Mouse (Mus musculus) heart, adult 8-10 months (tissue): ENCODE results near the gene Tnr. TPM values are rescaled to one million over a fixed set of nuclear protein-coding genes. Genes with fewer than 3 reads are reported as not detected.

ENCODE experiments used
- DNase-seq: peaks from one replicate; pipeline ENCODE4 v3.0.0; 2022; ENCODE audit warnings: low spot score
- total RNA-seq, 4 experiments: library from RNA; stranded (reverse); gene quantifications; 2 replicates each; pipeline ENCODE4 v1.2.4; 2022

Gene Tnr
- total RNA-seq, 4 experiments from 2014 or later = 0.03 to 0.25 (median 0.10) TPM

DNA sequence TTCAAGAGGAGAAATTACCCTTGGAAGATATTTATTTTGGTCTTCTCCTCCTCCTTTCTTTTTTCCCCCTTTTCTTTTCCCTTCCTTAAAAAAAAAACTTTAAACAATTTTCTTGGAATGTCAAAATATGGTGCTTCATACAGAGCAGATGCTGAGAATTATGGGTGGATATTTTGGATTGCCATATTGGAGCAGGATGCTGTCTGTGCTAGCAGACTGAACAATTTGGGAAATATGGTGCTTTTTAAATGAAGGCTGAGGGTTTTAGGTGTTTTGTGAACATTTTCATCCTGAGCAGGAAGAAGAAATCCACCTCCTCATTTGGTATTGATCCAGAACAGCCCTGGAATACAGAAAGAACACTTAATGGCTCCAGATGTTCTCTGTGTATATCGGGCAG, 41.6 kb downstream of the Tnr start:
- DNase-seq = no peak

DNA sequence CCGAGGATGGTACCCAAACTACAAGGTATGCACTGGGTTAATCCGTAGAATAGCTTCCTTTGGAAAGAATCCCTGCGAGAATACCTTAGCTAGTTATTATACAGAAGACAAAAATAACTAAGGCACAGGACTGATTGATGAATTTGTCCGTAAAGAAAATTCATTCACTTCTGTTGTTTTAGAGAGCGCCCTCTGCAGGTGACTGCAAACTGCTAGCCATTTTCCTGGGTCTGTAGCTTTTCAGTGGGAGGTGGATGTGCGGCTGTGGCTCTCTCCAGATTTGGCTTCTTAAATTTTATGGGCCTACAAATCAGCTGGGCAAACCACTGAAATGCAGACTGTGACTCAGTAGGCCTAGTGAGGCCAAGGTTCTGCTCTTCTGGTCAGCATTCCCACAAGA, 42.5 kb downstream of the Tnr start:
- no peak for DNase-seq

DNA sequence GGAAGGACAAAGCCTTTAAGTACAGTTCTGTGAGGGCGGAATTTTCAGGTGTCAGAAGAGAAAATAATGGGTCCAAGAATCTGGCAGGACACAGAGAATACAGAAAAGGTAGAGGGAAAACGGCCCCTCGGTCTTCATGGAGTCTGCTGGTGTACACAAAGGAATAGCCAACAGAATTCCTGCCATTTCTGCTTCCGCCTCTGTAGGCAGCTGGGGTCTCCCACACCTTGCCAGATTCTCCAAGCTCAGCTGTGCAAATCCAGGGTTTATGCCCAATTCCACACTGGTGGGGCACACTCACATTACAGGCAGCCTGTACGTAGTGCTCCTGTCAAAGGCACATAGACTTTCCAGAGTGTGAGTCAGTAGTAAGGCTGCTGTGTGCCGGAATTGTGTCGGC, 43.6 kb downstream of the Tnr start:
- DNase-seq = no peak

DNA sequence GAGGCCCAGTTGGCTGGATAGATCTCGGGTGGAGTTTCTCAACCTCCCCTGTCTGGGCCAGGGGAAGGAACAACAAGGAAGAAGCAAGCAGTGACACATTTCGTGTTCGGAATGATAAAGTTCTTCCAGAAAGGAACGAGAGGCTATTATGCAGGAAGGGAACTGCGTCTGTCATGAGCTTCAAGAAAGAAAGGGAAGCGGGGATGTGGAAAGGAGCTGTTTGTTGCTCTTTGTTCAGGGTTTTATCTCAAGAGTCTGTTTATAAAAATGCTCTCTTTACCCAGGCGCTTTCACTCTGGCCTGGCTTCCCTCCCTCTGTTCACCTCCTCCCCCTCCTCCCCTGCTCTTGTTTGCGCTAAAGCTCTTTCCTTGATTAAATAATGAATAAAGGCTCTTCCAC, 46.7 kb downstream of the Tnr start:
- DNase-seq = peak; percentile 13

DNA sequence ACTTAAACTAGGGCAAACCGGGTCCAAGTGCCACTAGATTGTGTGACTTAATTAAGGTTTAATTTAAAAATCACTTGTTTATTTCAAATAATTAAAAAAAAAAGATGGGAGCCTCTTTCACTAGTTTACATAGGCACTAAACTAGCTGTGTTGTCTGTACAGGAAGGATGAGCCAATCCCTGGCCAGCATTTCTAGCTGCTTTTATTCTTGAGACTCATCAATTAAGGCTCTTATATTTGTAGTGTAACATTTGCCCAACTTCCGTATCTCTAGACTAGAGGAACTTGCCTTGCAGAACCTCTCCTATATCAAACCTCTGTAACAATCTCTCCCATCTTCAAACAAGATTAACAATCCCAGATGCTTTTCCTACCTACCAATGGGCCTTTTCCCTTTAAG, 47.3 kb downstream of the Tnr start:
- no peak for DNase-seq

DNA sequence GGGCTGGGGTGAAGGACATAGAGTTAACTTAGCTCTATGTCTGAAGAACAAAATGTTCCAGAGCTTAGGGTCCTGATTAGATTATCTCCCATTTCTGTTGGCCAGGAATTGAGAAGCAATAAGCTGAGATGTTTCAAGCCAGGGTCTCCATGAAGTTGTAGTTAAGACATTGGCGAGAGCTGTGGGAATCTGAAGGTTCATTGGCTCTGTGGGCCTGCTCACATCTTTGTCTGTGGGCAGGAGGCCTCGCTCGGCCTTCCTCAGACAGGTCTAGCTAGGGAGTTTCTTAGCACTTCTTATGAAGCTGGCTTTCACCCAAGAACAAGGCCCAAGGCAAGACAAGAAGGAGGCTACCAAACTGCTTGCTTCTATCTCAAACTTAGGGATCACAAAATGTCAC, 48.4 kb downstream of the Tnr start:
- peak; percentile 31 for DNase-seq

DNA sequence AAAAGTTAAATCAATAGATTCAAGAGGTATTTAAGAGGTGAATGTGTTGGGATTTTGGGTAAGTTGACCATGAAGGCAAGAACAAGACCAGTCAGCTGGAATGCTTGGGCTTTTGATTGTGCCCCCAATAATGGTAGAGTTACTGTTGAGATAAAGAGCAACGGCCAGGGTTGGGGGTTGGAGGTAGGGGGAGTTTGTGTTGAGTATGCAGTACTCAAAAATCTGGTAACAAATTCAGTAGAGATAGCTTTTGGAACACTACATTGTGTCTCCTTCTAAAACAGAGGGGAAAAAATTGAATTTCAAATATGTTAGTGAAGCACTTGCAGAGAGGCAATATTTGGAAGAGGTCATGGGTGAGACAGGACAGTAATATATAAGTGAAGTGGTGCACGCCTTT, 49.5 kb downstream of the Tnr start:
- no peak for DNase-seq

DNA sequence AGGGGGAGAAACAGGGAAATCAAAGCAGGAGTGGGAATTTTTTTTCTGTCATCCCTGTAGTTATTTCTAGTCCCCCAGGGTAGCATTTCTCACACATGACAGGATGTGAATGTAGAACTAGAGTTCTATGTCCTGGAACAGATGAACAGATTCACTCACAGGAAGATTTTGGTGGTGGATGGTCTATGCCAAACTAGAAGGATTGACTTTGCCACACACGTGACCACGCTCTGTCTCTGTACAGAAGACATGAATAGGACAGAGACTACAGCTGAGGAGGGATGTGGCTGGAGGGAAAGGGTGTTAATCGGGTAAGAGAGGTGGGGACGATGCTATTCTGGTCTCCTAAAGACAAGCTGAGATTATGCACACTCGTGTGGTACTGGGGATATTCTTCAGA, 51.1 kb downstream of the Tnr start:
- DNase-seq = no peak

DNA sequence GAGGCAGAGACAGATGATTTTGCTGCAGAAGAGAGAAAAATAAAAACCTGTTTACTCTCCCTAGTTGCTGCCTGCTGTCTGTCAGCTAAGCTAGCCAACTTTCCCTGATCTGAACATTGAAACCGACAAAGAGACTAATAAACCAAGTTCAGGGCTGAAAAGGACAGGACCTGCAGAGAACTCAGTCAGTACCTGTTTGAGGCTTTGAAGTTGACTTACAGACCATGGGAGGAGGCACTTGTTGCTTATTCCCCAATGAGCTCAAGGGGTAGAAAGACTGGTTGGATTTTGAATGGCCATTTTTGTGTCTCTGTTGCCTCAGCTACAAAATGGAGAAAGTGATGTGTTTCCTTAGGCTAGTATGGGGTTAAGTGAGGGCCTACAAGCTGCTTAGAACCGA, 52.7 kb downstream of the Tnr start:
- no peak for DNase-seq

DNA sequence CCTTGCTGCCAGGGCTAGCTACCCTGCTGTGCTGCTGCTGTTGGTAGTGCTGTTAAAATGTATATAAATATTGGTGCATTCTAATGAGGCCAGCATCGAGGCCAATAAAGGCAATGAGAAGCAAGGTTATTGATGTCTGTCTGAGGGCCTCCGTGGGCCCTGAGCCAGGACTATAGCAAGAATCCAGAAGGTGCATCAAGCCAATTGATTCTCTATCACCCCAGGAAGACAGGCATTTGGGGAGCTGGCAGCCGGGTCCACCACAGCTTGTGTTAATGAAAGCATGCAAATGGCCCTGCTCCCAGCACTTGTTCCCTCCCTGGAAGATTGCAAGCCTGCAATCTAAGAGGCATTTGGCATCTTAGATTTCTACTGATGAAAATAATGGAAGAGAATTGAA, 54.8 kb downstream of the Tnr start:
- DNase-seq = no peak

DNA sequence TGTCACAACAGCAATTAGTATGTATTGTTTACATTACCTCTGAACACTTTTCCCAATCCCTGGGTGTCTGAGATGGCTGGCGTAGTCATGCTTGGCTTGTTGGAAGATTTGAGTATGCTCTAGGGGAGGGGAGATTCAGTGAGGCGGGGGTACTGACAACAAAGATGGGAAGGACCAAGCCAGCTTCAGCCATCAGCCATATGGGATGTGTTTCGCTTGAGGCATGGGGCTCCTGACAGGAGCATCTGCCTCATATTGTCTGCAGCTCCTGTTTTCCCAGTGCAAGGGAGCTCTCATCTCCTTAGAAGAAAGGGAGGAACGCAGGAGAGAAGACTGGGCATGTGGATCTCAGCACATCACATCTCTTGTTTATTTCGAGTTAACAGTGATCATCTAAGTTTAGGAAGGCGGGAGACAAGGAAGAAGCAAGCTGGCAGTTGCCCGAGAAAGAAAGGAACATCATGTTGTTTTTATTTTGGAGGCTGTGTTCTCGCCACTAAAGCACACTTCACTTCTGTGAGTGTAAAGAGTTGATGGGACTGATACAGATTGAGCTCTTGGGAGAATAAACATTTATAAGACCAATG, 56.9 kb downstream of the Tnr start:
- no peak for DNase-seq

DNA sequence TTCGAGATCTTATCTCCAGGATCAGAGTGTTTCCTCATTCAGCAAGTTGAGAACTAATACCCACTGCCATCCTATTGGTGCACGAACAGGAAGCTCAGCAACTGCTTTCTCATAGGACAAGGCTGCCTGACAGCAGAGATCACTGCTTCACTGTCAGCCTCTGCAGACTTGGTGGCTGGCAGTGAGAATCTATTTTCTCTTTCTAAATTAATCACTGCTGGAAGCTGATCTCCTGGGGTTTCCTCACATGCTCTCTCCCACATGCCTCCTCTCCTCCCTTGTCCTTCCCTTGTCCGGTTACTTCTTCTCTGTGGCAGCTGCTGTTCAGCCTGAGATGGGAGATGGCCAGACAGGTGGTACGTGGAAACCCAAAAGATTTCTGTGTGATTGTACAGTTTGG, 60.3 kb downstream of the Tnr start:
- DNase-seq = no peak

DNA sequence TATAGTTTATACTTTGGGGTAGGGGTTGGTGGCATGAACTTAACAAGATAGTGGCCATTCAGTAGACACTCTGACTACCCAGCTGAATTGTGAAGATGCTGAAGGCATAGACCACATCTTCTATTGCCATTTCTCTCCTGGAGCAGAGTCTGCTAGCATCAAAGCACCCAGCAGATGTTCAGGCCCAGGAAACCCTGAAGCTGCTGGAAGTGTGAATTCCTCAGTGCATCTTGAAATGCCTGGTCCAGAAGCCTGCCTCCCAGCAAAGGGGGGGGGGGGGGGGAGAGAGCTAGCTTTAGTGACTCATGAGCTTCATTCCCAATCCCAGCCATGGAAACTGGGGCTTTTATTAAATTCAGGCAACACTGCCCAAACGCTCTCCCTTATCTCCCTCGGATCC, 65.2 kb downstream of the Tnr start:
- DNase-seq = no peak

DNA sequence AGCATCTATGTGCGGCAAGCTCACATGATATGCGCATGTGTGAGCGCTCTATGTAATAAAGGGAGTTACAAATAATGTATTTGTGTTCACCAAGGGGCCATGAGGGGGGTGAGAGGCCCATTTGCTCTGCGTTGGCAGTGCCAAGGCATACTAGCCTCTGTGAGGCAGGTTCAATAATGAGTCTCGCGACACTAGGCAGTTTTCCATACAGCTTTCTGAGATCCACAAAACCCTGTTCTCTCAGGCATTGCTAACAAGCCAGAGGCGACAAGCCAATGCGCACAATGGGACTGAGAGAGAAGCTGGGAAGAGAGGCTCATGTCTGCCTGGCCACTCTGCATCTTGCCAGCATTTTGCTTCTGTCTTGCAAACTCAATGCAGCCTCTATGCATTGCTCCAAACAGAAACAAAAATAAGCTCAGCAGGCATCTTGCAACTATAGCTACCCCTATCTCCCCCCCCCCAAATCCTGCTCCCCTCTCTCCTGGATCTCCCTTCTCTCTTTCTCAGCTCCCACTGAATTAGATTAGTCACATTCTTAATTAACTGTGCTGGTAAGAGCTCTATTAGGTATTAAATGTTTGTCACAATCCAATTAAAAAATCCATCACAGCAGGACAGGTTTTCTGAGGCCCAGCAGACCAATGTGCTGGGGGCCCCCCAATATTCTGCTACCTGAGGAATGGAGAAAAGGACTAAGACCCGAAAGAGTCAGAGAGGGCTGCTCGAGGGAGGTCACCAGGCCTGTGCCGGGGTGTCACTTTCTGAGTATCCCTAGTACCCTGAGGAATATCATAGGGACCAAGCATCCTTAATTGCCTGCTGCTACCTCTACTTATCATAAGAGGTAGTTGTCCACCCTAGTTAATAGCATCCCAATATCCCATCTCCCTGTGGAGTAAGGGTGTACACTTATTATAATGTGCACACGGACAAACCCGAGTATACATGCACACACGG, 70.8 kb downstream of the Tnr start:
- DNase-seq = no peak

DNA sequence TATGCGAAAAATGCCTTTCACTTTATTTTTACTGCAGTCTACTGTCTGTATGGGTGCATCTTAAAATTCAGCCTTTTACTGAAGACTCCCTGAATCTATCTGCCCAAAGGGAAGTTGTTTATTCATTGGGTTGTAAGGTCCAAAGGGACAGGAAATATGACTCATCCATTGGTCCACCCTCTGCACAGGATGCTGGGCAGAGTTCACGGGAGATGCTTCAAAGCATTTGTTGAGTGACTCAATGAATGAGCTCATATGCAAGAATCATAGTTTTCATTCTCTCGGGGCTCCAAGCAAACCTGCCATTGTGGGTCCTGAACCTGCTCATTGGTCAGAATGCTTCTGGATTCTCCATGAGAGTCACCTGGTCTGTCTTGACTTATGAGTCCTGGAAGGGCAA, 72.2 kb downstream of the Tnr start:
- no peak for DNase-seq

DNA sequence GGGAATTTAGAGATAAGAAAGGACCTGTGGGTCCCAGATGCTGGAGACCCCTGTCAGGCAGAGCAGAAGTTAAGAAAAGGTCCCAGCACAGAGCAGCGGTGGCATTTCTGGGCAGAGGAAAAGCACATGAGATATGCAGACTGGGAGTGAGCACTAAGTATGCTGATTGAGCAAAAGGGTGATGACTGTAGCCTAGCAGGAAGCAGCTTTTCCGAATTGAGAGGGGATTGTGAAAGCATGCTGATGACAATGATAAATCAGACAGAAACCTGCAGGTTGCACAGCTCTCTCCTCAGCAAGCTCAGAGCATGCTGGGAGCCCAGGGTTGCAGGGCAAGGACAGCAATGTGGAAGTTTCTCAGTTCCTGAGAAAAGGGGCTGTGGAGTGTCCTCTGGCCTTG, 73.1 kb downstream of the Tnr start:
- DNase-seq = no peak

DNA sequence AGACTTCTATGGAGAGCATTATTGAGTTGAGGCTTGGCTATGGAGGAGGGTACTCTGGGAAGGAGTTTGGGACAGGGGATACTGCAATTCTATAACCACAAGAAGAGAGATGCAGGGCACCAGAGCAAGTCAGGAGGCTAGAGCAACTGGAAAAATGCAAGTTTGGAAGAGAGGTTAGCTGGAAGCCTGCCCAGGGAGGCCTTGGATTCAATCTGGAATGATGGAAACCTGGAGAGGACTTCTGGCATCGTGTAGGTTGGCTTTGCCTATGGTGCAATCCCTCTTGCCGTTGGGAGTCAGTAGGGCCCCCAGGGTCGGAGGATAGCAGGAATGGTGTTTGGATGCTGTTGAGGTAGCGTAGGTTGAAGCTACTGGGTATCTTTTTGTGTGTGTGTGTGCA, 90.0 kb downstream of the Tnr start:
- no peak for DNase-seq

DNA sequence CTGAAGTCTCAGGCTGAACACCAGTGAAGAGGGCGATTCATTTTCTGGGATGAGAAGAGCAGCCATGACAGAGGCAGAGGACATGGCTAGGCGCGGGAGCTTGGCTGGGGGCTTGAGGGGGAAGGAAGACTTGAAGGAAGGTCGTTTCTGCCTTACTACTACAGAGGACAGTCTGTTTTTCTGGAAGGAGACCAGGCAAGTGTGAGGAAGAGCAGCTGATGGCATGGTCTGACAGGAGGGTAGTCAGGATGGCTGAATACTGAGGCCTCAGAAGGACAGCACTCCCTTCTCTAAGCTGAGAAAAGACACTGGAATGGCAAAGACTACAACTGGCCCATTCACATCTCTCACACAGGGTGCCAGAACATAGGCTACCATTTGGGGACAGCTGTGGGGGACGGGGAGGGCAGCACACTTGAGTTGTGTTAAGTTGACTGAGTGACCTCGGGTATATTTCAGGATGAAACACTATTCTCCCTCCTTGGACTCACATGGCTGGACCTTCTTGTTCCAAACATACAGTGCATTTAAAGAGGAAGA, 90.6 kb downstream of the Tnr start:
- no peak for DNase-seq

DNA sequence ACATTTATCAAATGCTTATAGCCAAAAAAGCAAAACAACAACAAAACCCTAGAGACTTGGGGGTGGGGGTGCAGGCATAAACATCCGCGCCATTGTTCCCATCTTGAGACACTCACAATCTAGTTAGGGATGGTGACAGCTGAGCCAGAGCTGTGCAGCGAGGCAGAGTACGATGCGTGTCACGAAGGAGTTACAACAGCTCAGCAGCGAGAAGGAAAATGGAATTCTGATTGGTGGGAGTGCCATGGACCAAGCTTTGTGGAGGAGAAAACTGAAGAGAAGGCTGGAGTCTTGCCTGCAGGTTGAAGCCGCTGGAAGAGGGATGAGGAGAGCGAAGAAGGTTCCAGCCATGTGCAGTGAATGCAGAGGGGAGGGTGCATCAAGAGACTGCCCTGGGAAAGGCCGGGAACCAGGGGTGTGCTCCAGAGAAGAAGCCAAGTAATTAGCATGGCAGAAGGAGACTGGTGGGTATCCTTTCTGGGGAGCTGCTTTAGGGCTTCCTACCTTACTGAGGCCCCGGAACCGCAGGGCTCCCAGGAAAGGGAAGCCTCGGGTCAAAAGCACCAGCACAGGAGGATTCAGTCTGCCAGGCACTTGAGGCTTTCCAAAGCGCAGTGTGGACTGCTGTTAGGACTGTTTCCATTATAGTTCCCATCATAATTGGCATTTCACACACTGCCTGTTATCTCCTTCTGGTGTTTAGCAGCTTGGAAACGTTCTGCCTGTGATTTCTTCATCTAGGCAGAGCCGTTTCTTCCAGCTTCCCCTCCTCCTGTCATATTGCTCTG, 91.3 kb downstream of the Tnr start:
- no peak for DNase-seq

DNA sequence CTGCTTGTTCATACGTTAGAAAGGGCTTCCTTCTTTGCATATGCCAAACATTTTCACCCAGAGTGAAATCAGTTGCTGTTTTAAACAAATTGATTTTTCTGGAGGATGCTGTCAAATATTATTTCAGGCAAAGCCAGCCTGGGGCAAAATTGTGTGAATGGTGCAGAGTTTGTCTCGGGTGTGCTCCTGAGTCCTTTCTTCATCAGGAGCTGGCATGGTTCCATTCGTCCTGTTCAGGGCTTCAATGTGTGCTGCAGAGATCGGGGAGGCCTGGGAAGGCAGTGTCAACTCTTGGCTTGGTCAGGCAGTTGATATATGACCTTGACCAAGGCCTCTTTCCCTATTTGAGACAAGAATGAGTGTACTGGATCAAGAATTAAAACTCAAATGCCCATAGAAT, 92.1 kb downstream of the Tnr start:
- no peak for DNase-seq

DNA sequence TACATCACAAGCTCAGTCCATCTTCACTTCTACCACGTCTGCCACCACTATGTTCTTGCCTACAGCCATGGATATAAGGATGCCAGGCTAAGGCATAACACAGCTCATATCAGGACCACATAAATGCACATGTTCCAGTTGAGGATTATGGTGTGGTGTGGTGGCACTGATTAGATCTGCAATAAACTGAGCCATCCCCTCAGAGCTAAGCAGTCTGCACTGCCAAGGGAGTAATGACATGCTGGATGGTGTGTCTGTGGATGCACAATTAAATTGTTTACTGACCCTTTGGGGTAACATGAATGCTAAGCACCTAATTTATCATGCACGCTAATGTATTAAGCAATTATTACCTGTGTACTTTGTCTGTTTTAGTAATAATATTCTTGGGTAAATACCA, 95.6 kb downstream of the Tnr start:
- no peak for DNase-seq

DNA sequence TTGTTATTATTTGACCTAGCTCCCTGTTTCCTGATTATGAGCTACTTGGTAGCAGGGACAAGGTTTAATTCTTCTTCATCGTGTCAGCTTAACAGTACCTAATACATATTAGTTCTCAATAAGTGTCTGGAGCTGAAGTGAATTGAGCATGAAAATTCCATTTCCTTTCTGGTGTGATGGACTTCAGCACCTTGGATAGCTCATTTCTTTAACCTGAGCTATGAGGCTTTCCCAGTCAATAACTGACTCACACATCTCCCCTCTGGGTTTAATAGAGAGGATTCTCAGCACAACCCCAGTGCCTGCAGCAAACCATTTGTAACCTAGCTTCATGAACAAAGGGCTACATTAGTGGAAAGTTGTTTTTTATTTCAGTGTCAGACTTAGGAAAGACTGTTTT, 97.8 kb downstream of the Tnr start:
- DNase-seq = no peak
